Mouse (Mus musculus) lung, postnatal 14 days (tissue): ENCODE results near the gene Otud1.

ENCODE experiments used
- DNase-seq: peaks from one replicate; pipeline ENCODE4 v3.0.0; 2021

Gene Otud1

DNA sequence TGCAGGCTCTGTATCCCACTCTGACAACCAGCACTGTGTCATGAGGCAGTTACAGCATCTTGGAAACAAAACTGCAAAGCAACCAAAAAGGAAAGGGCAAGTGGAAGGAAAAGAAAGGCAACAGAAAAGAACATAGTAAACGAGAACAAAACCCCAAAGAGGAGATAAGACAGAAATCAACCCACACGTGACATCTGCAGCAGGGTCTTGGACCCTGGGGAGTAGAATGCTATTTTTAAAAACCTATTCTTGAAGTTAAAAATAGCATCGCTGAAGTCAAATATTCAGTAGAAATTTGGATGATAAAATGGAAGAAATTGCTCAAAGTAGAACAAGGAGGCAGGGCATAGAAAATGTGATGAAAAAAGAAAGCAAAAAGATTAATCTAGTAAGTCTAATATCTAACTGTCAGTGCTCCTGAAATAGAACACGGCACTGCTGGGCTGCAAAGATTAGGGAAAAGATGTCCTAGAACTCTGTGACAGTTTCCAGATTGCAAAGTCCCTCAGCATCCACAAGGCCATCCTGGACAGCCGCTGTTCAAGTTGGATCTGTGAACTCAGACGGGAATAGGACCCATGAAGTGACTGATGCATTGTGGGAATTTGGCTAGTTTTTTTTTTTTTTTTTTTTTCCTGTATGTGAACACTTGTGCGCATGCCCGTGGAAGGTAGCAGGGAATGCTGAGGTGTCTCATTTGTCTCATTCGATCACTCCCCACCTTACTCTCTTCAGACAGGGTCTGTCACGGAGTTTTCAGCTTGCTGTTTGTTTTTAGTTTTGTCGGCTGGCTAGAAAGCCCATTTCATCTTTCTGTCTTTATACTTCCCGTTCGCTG is 13.5 kb downstream of the Otud1 start:
- DNase-seq, result no peak

DNA sequence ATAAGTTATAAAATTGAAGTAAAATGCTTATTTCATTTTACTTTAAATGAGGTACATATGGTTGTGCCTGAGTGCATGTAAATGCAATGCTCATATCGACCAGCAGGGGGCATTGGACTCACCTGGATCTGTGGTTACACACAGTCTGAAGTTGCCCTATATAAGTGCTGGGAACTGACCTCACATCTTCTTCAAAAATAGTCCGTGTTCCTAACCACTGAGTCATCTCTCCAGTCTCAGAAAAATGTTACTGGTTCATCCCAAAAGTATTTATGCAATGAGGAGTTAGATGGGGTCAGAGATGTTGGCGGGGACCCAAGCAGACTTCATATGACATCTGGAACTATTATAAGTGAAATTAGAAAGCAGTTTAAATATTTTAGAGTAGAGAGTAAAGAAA is 25.4 kb downstream of the Otud1 start:
- peak; percentile 41 for DNase-seq

GRCm38 (mm10) chr2:19685489-19686147 is 28.1 kb downstream of the Otud1 start:
- no peak for DNase-seq

DNA sequence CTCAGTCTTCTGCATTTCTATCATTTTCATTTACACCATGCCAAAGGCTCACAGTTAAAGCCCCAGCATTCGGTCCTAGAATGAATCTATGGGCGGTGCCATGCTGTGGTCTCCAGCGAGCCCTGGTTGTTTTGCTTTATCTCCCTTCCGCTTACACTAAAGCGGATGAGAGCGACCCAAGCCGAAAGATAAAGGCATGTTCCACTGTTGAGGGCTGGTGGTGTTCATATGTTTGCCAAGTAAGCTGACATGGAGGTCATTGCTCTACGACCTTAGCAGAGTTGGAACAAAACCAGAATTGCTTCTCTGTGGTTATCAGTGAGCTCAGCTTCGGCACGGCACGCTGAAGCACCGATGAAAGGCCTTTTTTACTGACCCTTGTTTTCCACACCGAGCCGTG is 32.5 kb downstream of the Otud1 start:
- no peak for DNase-seq

DNA sequence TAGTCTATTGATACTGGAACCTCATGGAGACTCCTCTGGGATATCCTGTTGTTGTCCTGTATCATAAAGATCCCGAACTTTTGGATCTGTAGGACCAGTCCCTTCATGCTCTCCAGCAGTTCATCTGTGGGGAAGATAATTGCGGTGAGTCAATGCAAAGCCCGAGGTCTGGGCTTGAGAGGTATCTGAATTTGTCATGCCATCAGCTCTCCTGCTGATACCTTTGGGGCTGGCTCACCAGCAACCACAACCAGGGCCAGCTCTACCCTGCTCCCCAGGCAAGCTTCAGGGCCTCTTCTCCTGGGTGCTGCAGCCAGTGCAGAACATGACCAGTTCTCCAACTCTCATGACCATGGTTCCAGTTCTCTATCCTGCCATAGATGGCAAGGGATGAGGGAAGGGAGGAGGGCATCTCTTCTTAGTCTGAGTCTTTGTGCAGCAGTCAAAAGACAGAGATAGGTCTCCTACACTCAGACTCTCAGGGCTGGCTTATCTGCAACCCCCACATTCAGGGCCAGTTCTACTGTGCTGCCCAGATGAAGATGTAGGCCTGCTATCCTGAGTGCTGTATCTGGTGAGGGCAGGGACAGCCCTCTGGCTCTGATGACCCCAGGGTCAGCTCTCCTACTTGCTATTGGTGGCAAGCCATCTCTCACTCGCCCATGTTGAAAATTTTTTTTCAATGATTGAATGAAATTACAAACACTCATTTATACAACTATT is 42.2 kb downstream of the Otud1 start:
- DNase-seq, result no peak

GRCm38 (mm10) chr2:19701386-19701785 is 43.8 kb downstream of the Otud1 start:
- no peak for DNase-seq

- peak; percentile 46 for DNase-seq
Observed at GRCm38 (mm10) chr2:19703020-19703613, 45.6 kb downstream of the Otud1 start.

GRCm38 (mm10) chr2:19703670-19704069 is 46.1 kb downstream of the Otud1 start:
- DNase-seq, result peak; percentile 23

DNA sequence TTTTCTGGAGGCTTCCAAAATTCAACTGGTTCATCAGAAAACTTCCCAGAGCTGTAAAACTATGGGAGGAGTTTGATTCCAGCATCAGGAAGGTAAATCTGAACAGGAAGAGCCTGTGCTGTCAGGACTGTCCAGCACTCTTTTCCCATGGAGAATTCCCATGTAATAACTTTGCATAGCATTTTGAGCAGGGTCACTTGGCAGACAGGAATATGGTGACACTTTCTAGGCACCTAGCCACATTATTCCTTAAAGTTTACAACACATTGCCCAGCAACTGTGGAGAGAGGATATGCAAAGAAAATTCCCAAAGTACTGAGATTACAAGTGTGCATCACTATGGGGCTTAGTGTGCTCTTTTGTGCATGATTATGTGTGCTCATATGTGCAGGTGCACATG is 46.7 kb downstream of the Otud1 start:
- peak; percentile 12 for DNase-seq

GRCm38 (mm10) chr2:19706886-19707285 is 49.3 kb downstream of the Otud1 start:
- DNase-seq, result no peak
